Mouse (Mus musculus) forebrain, embryonic 12.5 days (tissue): ENCODE data around the gene Hnf1b. TPM values are rescaled to one million over a fixed set of nuclear protein-coding genes. Genes with fewer than 3 reads are reported as not detected.

Experiments
- ATAC-seq: fragments of 200-750 bp; cut with Nextera tagmentation; 2 replicates; pipeline ENCODE4 v1.8.0; 2017; ENCODE audit warnings: moderate TSS enrichment; ENCODE audit not compliant: low FRiP score
- H3K27ac ChIP-seq: fragments of 300-500 bp; sonication (generic); 2 replicates; pipeline ENCODE4 v1.5.1; 2016; ENCODE audit warnings: mild to moderate bottlenecking
- H3K27me3 ChIP-seq: fragments of 300-500 bp; sonication (generic); 2 replicates; pipeline ENCODE4 v1.6.1; 2016; ENCODE audit warnings: mild to moderate bottlenecking
- H3K36me3 ChIP-seq: fragments of 300-500 bp; sonication (generic); replicated peaks from 2 replicates; pipeline ENCODE4 v1.6.1; 2016; ENCODE audit warnings: mild to moderate bottlenecking
- H3K4me1 ChIP-seq: fragments of 300-500 bp; sonication (generic); 2 replicates; pipeline ENCODE4 v1.6.1; 2016
- H3K4me2 ChIP-seq: fragments of 300-500 bp; sonication (generic); 2 replicates; pipeline ENCODE4 v1.6.1; 2016; ENCODE audit warnings: mild to moderate bottlenecking, moderate library complexity
- H3K4me3 ChIP-seq: fragments of 300-500 bp; sonication (generic); replicated peaks from 2 replicates; pipeline ENCODE4 v1.5.1; 2016; ENCODE audit warnings: mild to moderate bottlenecking
- H3K9ac ChIP-seq: fragments of 300-500 bp; sonication (generic); 2 replicates; pipeline ENCODE4 v1.6.1; 2016; ENCODE audit warnings: mild to moderate bottlenecking
- H3K9me3 ChIP-seq: fragments of 300-500 bp; sonication (generic); 2 replicates; pipeline ENCODE4 v1.6.1; 2016
- WGBS: fragments of 180-500 bp; shearing (Covaris S2); methylation state at CpG from one replicate; pipeline ENCODE4 v1.1.7; 2016; 5-methylcytosine and 5-hydroxymethylcytosine counted together
- polyA plus RNA-seq: library from polyadenylated mRNA; unstranded; fragments of >200 nt; fragmentation: Nextera tagmentation; extraction: Ambion mirVana; gene quantifications from 2 replicates; pipeline ENCODE4 v1.2.1, GENCODE M21; 2016

Gene Hnf1b
- polyA plus RNA-seq, 1 experiment from 2014 or later: not detected

GRCm38 (mm10) chr11:83857256-83857655 is 7.4 kb downstream of the Hnf1b start:
- Histone ChIP-seq H3K27me3 (peaks cover 68% of the 10 kb centered on the region), H3K9me3 (no peaks in the 10 kb centered on the region), H3K4me2 (no peak overlapping the region), H3K4me1 (peaks cover 3% of the 10 kb centered on the region; the same call in 1 of the 2 replicates), H3K4me3 (no peak overlapping the region), H3K27ac (no peak overlapping the region), H3K36me3 (no peaks in the 10 kb centered on the region), H3K9ac (no peak overlapping the region)
- WGBS: 67% methylated on average over 1 of the region's 1 CpGs
- no peak for ATAC-seq

DNA sequence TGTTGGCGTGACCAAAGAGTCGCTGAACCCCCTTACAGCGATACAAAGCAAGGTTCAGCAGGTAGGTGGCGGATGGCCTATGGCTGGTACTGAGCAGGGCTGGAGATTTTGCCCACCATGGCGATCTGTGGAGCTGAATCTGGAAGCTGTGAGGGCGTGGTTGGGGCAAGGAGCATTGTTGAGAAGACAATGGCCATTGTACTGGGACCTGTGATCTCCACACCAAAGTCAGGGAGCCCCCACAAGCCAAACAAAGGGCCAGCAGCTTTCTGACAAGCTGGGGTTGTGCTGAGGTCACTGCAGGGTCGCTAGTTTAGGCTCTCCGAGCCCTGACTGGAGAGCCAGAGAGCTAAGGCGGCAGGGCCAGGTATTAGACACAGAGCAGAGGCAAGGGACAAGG is 15.4 kb downstream of the Hnf1b start:
- Histone ChIP-seq H3K9me3 (no peaks in the 10 kb centered on the region), H3K4me3 (no peak overlapping the region), H3K9ac (no peak overlapping the region), H3K4me2 (no peak overlapping the region), H3K4me1 (peaks cover 12% of the 10 kb centered on the region; the same call in 1 of the 2 replicates), H3K36me3 (no peaks in the 10 kb centered on the region), H3K27me3 (peaks cover 16% of the 10 kb centered on the region), H3K27ac (no peak overlapping the region)
- ATAC-seq: no peak
- WGBS: 13% methylated on average over 9 of the region's 9 CpGs

DNA sequence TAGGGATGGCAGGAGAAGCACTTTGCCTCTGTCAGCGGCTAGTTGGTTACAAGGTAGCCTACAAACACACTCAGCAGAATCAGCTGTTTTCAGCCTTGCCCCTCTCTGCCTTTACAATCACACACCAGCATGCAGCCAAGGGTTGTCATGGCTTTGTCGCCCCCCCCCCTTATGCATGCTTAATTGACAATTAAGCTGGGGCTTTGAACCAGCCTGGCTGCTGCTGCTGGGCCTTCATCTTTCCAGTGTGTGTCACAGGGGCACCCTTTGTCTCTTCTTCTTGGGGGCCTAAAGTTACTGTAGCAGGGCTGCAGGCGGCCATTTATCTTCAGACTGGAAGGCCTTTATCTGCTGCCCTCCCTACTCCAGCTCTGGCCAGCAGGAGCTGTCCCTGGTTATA is 17.7 kb downstream of the Hnf1b start:
- Histone ChIP-seq H3K4me2 (no peak overlapping the region), H3K9me3 (no peaks in the 10 kb centered on the region), H3K4me3 (no peak overlapping the region), H3K4me1 (peaks cover 12% of the 10 kb centered on the region; the same call in 1 of the 2 replicates), H3K9ac (no peak overlapping the region), H3K27ac (no peak overlapping the region), H3K27me3 (peaks cover 14% of the 10 kb centered on the region), H3K36me3 (no peaks in the 10 kb centered on the region)
- ATAC-seq: no peak
- 21% methylated on average over 3 of the region's 3 CpGs for WGBS

GRCm38 (mm10) chr11:83869147-83869546 is 19.3 kb downstream of the Hnf1b start:
- Histone ChIP-seq H3K4me3 (no peak overlapping the region), H3K4me1 (peaks cover 12% of the 10 kb centered on the region; the same call in 1 of the 2 replicates), H3K27ac (no peak overlapping the region), H3K36me3 (no peaks in the 10 kb centered on the region), H3K9ac (no peak overlapping the region), H3K27me3 (peaks cover 8% of the 10 kb centered on the region; the same call in 1 of the 2 replicates), H3K9me3 (no peaks in the 10 kb centered on the region), H3K4me2 (no peak overlapping the region)
- WGBS: 4% methylated on average over 1 of the region's 1 CpGs
- no peak for ATAC-seq

DNA sequence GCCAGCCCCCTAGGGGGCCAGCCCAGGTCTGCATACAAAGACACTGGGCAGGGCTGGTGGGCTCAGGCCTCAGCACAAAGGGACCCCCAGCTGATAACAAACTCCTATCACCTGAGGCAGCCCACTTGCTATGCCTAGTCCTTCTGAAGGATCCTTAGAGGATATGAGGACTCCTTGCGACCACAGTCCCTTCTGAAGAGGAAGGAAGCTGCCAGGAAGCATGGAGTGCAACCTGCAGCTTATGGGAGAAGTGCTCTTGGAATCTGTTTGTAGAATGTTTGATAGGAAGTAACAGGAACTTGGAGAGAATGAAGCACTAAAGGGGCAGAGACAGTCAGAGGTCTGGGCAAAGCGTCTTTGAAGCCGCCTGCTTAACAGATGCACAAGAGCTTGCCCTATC is 19.8 kb downstream of the Hnf1b start:
- no peaks in the 10 kb centered on the region for H3K9me3 ChIP-seq
- peaks cover 8% of the 10 kb centered on the region; the same call in 1 of the 2 replicates for H3K27me3 ChIP-seq
- no peak overlapping the region for H3K4me2 ChIP-seq
- H3K9ac ChIP-seq: no peak overlapping the region
- no peak overlapping the region for H3K27ac ChIP-seq
- H3K4me1 ChIP-seq: peaks cover 12% of the 10 kb centered on the region; the same call in 1 of the 2 replicates
- H3K36me3 ChIP-seq: no peaks in the 10 kb centered on the region
- 42% methylated on average over 3 of the region's 3 CpGs for WGBS
- no peak overlapping the region for H3K4me3 ChIP-seq
- ATAC-seq: no peak

- H3K9me3 ChIP-seq: no peaks in the 10 kb centered on the region
- peaks cover 7% of the 10 kb centered on the region; the same call in 1 of the 2 replicates for H3K27me3 ChIP-seq
- ATAC-seq: no peak
- no peak overlapping the region for H3K9ac ChIP-seq
- H3K4me2 ChIP-seq: no peak overlapping the region
- no peak overlapping the region for H3K27ac ChIP-seq
- peaks cover 6% of the 10 kb centered on the region; the same call in 1 of the 2 replicates for H3K4me1 ChIP-seq
- H3K36me3 ChIP-seq: no peaks in the 10 kb centered on the region
- 78% methylated on average over 9 of the region's 9 CpGs for WGBS
- no peak overlapping the region for H3K4me3 ChIP-seq
Observed at GRCm38 (mm10) chr11:83871780-83872554, 22.1 kb downstream of the Hnf1b start.

DNA sequence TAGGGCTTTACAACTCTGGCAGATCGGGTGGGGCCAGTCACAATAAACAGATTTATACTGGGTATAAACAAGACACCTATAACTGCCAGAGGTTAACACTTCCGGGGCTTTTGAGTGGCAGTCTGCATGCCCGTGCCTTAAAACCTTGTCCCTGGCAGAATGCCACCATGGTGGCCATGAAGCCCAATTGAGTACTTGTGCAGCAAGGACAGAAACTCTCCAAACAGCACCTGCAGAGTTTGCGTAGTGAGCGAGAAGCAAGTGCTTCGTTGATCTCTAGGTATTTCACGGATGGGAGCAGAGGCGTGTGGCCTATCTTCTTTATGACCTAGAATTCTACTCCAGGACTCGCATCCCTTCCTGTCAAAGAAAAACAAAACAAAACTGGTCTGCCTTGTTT is 23.6 kb downstream of the Hnf1b start:
- H3K9ac ChIP-seq: no peak overlapping the region
- H3K27me3 ChIP-seq: no peaks in the 10 kb centered on the region
- no peaks in the 10 kb centered on the region; the same call in 1 of the 2 replicates for H3K4me1 ChIP-seq
- 86% methylated on average over 9 of the region's 9 CpGs for WGBS
- no peak overlapping the region for H3K4me2 ChIP-seq
- no peaks in the 10 kb centered on the region for H3K9me3 ChIP-seq
- no peak overlapping the region for H3K4me3 ChIP-seq
- ATAC-seq: no peak
- H3K36me3 ChIP-seq: no peaks in the 10 kb centered on the region
- H3K27ac ChIP-seq: no peak overlapping the region

DNA sequence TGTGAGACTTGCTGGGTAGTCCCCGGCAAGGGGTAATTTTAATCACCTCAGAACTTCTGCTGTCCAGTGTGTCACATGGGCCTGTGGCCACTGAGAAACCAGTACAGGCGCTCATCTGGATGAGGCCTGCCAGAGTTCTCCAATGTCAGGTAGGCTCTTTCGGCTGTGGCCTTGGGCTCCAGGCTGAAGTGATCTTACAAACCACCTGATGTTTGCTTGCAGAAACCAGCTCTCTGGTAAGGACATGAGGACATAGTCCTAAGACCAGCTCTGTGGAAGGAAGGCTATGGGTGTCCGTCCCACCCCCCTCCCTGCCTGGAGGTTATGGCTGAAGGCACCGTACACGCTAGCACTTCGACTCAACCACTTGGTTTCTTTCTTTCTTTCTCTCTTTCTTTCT is 26.8 kb downstream of the Hnf1b start:
- no peaks in the 10 kb centered on the region for H3K36me3 ChIP-seq
- H3K9me3 ChIP-seq: no peaks in the 10 kb centered on the region
- no peak overlapping the region for H3K9ac ChIP-seq
- H3K27me3 ChIP-seq: peaks cover 3% of the 10 kb centered on the region; the same call in 1 of the 2 replicates
- H3K4me2 ChIP-seq: no peak overlapping the region
- H3K4me3 ChIP-seq: no peak overlapping the region
- H3K27ac ChIP-seq: no peak overlapping the region
- H3K4me1 ChIP-seq: no peaks in the 10 kb centered on the region
- WGBS: 87% methylated on average over 7 of the region's 7 CpGs
- ATAC-seq: no peak

DNA sequence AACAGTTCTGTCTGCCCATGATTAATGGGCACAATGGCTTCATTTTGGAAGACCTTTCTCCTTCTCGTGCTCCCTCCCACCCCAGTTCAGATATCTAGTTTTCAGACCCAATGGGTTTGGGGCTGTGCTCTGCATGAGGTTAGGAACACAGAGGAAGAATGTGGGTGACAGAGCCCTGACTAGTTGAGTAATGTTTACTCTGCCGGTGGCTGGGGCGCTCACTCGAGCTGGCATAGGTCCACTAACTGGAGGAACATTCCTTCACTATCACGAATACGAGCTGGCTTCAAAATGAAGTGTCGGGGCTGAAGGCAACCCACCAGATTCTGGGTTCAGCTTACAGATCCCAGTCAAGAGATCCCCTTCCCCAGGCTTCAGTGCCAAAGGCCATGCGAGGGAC is 27.9 kb downstream of the Hnf1b start:
- H3K27ac ChIP-seq: no peak overlapping the region
- ATAC-seq: no peak
- H3K9ac ChIP-seq: no peak overlapping the region
- H3K27me3 ChIP-seq: peaks cover 4% of the 10 kb centered on the region; the same call in 1 of the 2 replicates
- H3K9me3 ChIP-seq: no peaks in the 10 kb centered on the region
- H3K4me1 ChIP-seq: no peaks in the 10 kb centered on the region
- no peak overlapping the region for H3K4me3 ChIP-seq
- no peak overlapping the region for H3K4me2 ChIP-seq
- no peaks in the 10 kb centered on the region for H3K36me3 ChIP-seq
- WGBS: 85% methylated on average over 8 of the region's 8 CpGs

GRCm38 (mm10) chr11:83878417-83878952 is 28.6 kb downstream of the Hnf1b start:
- Histone ChIP-seq H3K27me3 (peaks cover 4% of the 10 kb centered on the region; the same call in 1 of the 2 replicates), H3K27ac (no peak overlapping the region), H3K4me1 (no peaks in the 10 kb centered on the region), H3K36me3 (no peaks in the 10 kb centered on the region), H3K4me2 (no peak overlapping the region), H3K9me3 (no peaks in the 10 kb centered on the region), H3K9ac (no peak overlapping the region), H3K4me3 (no peak overlapping the region)
- WGBS: 84% methylated on average over 4 of the region's 4 CpGs
- ATAC-seq: no peak

- Histone ChIP-seq H3K36me3 (no peaks in the 10 kb centered on the region), H3K27me3 (peaks cover 4% of the 10 kb centered on the region; the same call in 1 of the 2 replicates), H3K9ac (no peak overlapping the region), H3K4me3 (no peak overlapping the region), H3K4me2 (no peak overlapping the region), H3K9me3 (no peaks in the 10 kb centered on the region), H3K27ac (no peak overlapping the region), H3K4me1 (no peaks in the 10 kb centered on the region)
- WGBS: 86% methylated on average over 3 of the region's 3 CpGs
- ATAC-seq: no peak
Observed at GRCm38 (mm10) chr11:83879130-83879529, 29.3 kb downstream of the Hnf1b start.

- no peaks in the 10 kb centered on the region for H3K36me3 ChIP-seq
- WGBS: 85% methylated on average over 5 of the region's 5 CpGs
- no peaks in the 10 kb centered on the region for H3K9me3 ChIP-seq
- no peak overlapping the region for H3K27ac ChIP-seq
- H3K4me2 ChIP-seq: no peak overlapping the region
- no peaks in the 10 kb centered on the region for H3K4me1 ChIP-seq
- H3K27me3 ChIP-seq: peaks cover 4% of the 10 kb centered on the region; the same call in 1 of the 2 replicates
- no peak for ATAC-seq
- H3K4me3 ChIP-seq: no peak overlapping the region
- H3K9ac ChIP-seq: no peak overlapping the region
Observed at GRCm38 (mm10) chr11:83881438-83881837, 31.6 kb downstream of the Hnf1b start.
